Mouse (Mus musculus): Measurements from ENCODE around the gene Adam23. TPM values are rescaled to one million over a fixed set of nuclear protein-coding genes. Genes with fewer than 3 reads are reported as not detected.

The Adam23 gene
- polyA plus RNA-seq, 1 experiment from 2014 or later = 13.4 TPM

DNA sequence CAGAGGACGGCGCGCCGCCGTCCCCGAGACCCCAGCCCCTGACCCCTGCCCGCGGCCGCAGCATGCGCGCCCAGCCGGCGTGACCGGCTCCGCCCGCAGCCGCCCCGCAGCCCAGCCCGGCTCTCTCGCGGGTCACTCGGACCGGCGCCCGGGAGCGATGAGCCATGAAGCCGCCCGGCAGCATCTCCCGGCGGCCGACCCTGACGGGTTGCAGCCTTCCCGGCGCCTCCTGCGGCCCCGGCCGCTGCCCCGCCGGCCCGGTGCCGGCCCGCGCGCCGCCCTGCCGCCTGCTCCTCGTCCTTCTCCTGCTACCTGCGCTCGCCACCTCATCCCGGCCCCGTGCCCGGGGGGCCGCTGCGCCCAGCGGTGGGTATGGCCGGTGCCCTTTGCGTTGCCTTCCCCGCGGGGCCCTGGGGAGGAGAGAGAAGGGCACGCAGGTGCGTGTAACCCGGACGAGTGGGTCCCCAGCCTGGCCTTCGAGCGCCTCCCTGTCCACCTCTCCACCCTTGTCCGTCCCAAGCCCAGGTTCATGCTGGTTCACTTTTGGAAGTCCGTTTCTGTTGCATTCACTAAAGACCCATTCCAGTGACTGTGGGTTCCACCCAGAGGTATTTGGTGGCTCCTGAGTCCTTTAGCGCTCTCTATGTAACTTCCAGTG lies 485 bp downstream of the Adam23 start:
- Histone ChIP-seq H3K9ac (peak overlapping the region; percentile 85), H3K27me3 (no peaks in the 10 kb centered on the region), H3K36me3 (no peaks in the 10 kb centered on the region), H3K27ac (peak overlapping the region; percentile 83), H3K9me3 (replicated peaks) (no peaks in the 10 kb centered on the region), H3K4me3 (peak overlapping the region; percentile 79), H3K4me1 (peaks cover 10% of the 10 kb centered on the region), H3K4me2 (replicated peaks) (peak overlapping the region; percentile 91)
- ATAC-seq (ENCODE audit: low FRiP score) = peak; percentile 76
- under 1% methylated on average over 40 of the region's 68 CpGs for WGBS

DNA sequence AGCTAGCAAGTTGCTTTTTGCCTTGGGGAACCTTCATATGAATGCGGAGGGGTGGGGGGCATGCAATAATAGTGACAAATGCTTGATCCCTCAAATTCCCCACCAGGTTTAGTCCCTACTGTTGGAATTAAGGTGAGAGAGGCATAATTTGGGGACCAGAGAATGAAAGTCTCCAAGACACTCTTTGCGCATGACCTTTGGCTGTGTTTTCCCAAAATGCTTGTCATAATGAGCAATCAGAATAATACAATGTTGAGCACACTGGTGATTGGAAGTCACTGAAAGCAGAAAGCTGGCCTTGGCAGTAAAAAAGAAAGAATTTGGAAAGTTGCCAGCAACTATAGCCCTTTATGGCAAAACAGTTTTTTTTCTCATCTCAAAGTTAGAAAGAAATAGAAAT lies 1.0 kb downstream of the Adam23 start:
- H3K36me3 ChIP-seq = no peaks in the 10 kb centered on the region
- H3K27me3 ChIP-seq = no peaks in the 10 kb centered on the region
- ATAC-seq (ENCODE audit: low FRiP score) = no peak
- peak overlapping the region; percentile 79 for H3K4me3 ChIP-seq
- WGBS = 61% methylated on average over 2 of the region's 2 CpGs
- H3K4me1 ChIP-seq = peaks cover 10% of the 10 kb centered on the region
- no peak overlapping the region for H3K27ac ChIP-seq
- H3K9me3 ChIP-seq (replicated peaks) = no peaks in the 10 kb centered on the region
- H3K4me2 ChIP-seq (replicated peaks) = peak overlapping the region; percentile 91
- H3K9ac ChIP-seq = no peak overlapping the region; the same call in 1 of the 2 replicates

DNA sequence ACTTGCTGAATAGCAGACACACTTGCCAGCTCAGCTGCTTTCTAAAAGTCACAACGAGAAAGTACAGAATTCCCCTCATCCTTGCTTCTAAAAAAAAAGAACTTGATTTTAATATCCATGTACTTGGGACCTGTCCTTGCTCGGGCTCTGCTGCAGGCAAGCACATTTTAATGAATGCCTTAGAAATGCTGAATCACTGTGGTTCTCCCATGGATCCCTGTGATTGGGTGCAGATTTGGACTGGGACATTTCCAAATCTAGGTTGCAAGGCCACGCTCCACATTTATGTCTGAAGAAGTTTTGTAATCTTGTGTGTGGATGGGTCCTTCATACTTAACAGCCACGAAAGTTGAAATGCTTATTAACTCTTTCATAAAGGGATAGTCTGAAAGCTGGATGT lies 4.4 kb downstream of the Adam23 start:
- no peak overlapping the region for H3K4me3 ChIP-seq
- 82% methylated on average over 4 of the region's 4 CpGs for WGBS
- H3K36me3 ChIP-seq = no peaks in the 10 kb centered on the region
- no peak overlapping the region for H3K9ac ChIP-seq
- no peak overlapping the region for H3K4me2 ChIP-seq (replicated peaks)
- no peaks in the 10 kb centered on the region for H3K27me3 ChIP-seq
- H3K4me1 ChIP-seq = peaks cover 10% of the 10 kb centered on the region
- H3K9me3 ChIP-seq (replicated peaks) = no peaks in the 10 kb centered on the region
- no peak overlapping the region for H3K27ac ChIP-seq
- no peak for ATAC-seq (ENCODE audit: low FRiP score)

GRCm38 (mm10) chr1:63453332-63453887 lies 7.7 kb downstream of the Adam23 start:
- Histone ChIP-seq H3K27ac (no peak overlapping the region), H3K27me3 (no peaks in the 10 kb centered on the region), H3K9ac (no peak overlapping the region), H3K9me3 (replicated peaks) (no peaks in the 10 kb centered on the region), H3K4me1 (peaks cover 5% of the 10 kb centered on the region), H3K4me3 (no peak overlapping the region), H3K36me3 (no peaks in the 10 kb centered on the region), H3K4me2 (replicated peaks) (no peak overlapping the region)
- 80% methylated on average over 5 of the region's 5 CpGs for WGBS
- no peak for ATAC-seq (ENCODE audit: low FRiP score)

- Histone ChIP-seq H3K4me1 (peaks cover 6% of the 10 kb centered on the region), H3K4me3 (no peak overlapping the region), H3K9me3 (replicated peaks) (no peaks in the 10 kb centered on the region), H3K27me3 (no peaks in the 10 kb centered on the region), H3K4me2 (replicated peaks) (no peak overlapping the region), H3K27ac (peak overlapping the region; percentile 40; the same call in 1 of the 2 replicates), H3K9ac (no peak overlapping the region), H3K36me3 (no peaks in the 10 kb centered on the region)
- no peak for ATAC-seq (ENCODE audit: low FRiP score)
- 61% methylated on average over 8 of the region's 8 CpGs for WGBS
Observed at GRCm38 (mm10) chr1:63457801-63458519, 12.3 kb downstream of the Adam23 start.

DNA sequence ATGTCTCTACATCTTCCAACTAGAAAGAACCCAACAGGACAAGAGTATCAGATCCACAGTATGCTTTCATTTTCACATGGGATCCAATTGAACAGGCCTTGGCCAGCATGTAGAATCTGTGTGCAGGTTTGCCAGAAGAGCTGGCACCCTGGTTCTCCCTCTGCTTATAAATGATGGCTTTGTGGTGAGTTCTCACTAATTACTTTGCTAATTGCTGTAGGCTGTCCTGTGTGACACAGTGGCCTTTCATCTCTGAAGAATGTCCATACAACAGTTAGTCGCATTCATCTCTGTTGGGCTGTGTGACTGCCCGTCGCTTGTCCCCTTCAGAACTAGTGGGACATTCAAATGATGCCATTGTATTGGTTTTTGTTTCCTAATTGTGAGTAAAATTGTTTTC lies 13.5 kb downstream of the Adam23 start:
- 69% methylated on average over 3 of the region's 3 CpGs for WGBS
- ATAC-seq (ENCODE audit: low FRiP score) = no peak

DNA sequence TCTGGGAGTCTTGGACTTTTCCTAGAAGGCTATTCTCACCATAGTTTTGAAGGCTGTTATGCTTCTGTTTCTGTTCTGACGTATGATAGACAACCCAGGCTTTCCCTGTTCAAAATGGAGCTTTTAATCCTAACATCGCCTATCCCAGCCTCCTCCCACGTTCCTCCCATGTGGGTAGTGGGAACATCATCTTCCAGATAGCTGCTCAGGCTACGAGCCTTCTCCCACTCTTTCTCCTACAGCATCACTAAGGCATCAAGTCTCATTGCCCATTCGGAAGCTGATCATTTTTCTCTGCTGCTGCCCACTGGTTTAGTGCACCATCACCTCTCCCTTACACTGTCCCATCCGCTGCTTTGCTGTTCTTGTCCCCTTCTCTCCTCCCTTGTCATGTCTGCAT lies 14.2 kb downstream of the Adam23 start:
- H3K27me3 ChIP-seq = no peaks in the 10 kb centered on the region
- H3K4me1 ChIP-seq = peaks cover 6% of the 10 kb centered on the region
- 84% methylated on average over 6 of the region's 6 CpGs for WGBS
- no peak overlapping the region for H3K4me3 ChIP-seq
- ATAC-seq (ENCODE audit: low FRiP score) = no peak
- no peak overlapping the region for H3K9ac ChIP-seq
- no peaks in the 10 kb centered on the region for H3K9me3 ChIP-seq (replicated peaks)
- H3K4me2 ChIP-seq (replicated peaks) = no peak overlapping the region
- no peaks in the 10 kb centered on the region for H3K36me3 ChIP-seq
- no peak overlapping the region for H3K27ac ChIP-seq

More for the DNA sequence above, 13.5 kb downstream of the Adam23 start:
- no peaks in the 10 kb centered on the region for H3K9me3 ChIP-seq (replicated peaks)
- no peak overlapping the region for H3K9ac ChIP-seq
- H3K27me3 ChIP-seq = no peaks in the 10 kb centered on the region
- H3K36me3 ChIP-seq = no peaks in the 10 kb centered on the region
- no peak overlapping the region for H3K4me3 ChIP-seq
- peaks cover 6% of the 10 kb centered on the region for H3K4me1 ChIP-seq
- H3K27ac ChIP-seq = no peak overlapping the region
- H3K4me2 ChIP-seq (replicated peaks) = no peak overlapping the region

DNA sequence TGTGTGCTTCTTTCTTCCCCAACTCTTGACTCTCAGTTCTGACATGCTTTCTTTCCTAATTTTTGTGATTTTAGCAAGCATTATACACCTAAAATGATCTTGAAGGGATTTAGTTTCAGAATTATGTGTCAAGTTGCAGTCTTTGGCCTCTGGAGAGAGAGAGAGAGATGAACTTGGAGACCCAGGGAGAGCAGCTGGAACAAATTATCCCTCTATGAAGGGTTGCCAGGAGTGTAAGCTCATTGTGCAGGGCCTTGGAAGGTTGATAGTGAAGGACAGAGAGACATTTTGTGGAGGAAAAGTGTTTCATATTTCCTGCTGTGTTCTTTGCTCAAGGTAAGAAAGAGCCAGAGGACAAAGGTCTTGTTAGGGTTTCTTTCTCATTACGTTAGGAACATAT lies 18.8 kb downstream of the Adam23 start:
- WGBS = 59% methylated on average over 1 of the region's 1 CpGs
- Histone ChIP-seq H3K9me3 (replicated peaks) (no peaks in the 10 kb centered on the region), H3K4me1 (no peaks in the 10 kb centered on the region), H3K36me3 (no peaks in the 10 kb centered on the region), H3K27me3 (no peaks in the 10 kb centered on the region), H3K9ac (no peak overlapping the region), H3K4me3 (no peak overlapping the region), H3K4me2 (replicated peaks) (no peak overlapping the region), H3K27ac (0 out of 2 replicates have a peak overlapping the region, but pooled peaks have one; percentile 24)
- ATAC-seq (ENCODE audit: low FRiP score) = no peak

GRCm38 (mm10) chr1:63473272-63473671 lies 27.6 kb downstream of the Adam23 start:
- Histone ChIP-seq H3K9ac (no peak overlapping the region), H3K9me3 (replicated peaks) (no peaks in the 10 kb centered on the region), H3K36me3 (no peaks in the 10 kb centered on the region), H3K27ac (no peak overlapping the region), H3K4me1 (peaks cover 6% of the 10 kb centered on the region; the same call in 1 of the 2 replicates), H3K27me3 (no peaks in the 10 kb centered on the region), H3K4me2 (replicated peaks) (no peak overlapping the region), H3K4me3 (no peak overlapping the region)
- ATAC-seq (ENCODE audit: low FRiP score) = no peak
- 69% methylated on average over 2 of the region's 2 CpGs for whole genome bisulfite sequencing

GRCm38 (mm10) chr1:63473696-63474095 lies 28.0 kb downstream of the Adam23 start:
- WGBS = 32% methylated on average over 8 of the region's 8 CpGs
- Histone ChIP-seq H3K9me3 (replicated peaks) (no peaks in the 10 kb centered on the region), H3K36me3 (no peaks in the 10 kb centered on the region), H3K9ac (no peak overlapping the region), H3K4me3 (no peak overlapping the region), H3K4me1 (peaks cover 6% of the 10 kb centered on the region; the same call in 1 of the 2 replicates), H3K4me2 (replicated peaks) (no peak overlapping the region), H3K27ac (no peak overlapping the region), H3K27me3 (no peaks in the 10 kb centered on the region)
- ATAC-seq (ENCODE audit: low FRiP score) = no peak

- Histone ChIP-seq H3K4me1 (peaks cover under 1% of the 10 kb centered on the region; the same call in 1 of the 2 replicates), H3K27ac (no peak overlapping the region), H3K9ac (no peak overlapping the region), H3K4me2 (replicated peaks) (no peak overlapping the region), H3K9me3 (replicated peaks) (no peaks in the 10 kb centered on the region), H3K4me3 (no peak overlapping the region), H3K27me3 (no peaks in the 10 kb centered on the region), H3K36me3 (no peaks in the 10 kb centered on the region)
- no peak for ATAC-seq (ENCODE audit: low FRiP score)
- 95% methylated on average over 5 of the region's 5 CpGs for WGBS
Observed at GRCm38 (mm10) chr1:63478946-63479345, 33.3 kb downstream of the Adam23 start.

- no peak for ATAC-seq (ENCODE audit: low FRiP score)
- Histone ChIP-seq H3K27ac (no peak overlapping the region), H3K36me3 (0 out of 2 replicates have a peak, but pooled peaks cover 6% of the 10 kb centered on the region), H3K9ac (no peak overlapping the region), H3K4me1 (no peaks in the 10 kb centered on the region), H3K4me2 (replicated peaks) (no peak overlapping the region), H3K27me3 (no peaks in the 10 kb centered on the region), H3K4me3 (no peak overlapping the region), H3K9me3 (replicated peaks) (no peaks in the 10 kb centered on the region)
- 93% methylated on average over 6 of the region's 6 CpGs for WGBS
Observed at GRCm38 (mm10) chr1:63484646-63485045, 39.0 kb downstream of the Adam23 start.
